Mouse (Mus musculus) lung, embryonic 16.5 days (tissue): Measurements from ENCODE around the gene Gm45521. TPM values are rescaled to one million over a fixed set of nuclear protein-coding genes. Genes with fewer than 3 reads are reported as not detected.

Source experiments
- polyA plus RNA-seq: library from polyadenylated mRNA; unstranded; fragments of >200 nt; fragmentation: Nextera tagmentation; extraction: Ambion mirVana; gene quantifications from 2 replicates; pipeline ENCODE4 v1.2.1, GENCODE M21; 2015

Gm45521 gene
- polyA plus RNA-seq, 1 experiment from 2014 or later = not detected

Other genes starting within 250 kb of the Gm45521 start
- not detected in 2 replicates for gene Gm26661, start 165.7 kb upstream of the Gm45521 start, polyA plus RNA-seq
- 15.2 and 16.0 TPM in 2 replicates for gene Flnb, start 139.3 kb upstream of the Gm45521 start, polyA plus RNA-seq
- 0.18 and 0.28 TPM in 2 replicates for gene Dnase1l3, start 37.3 kb downstream of the Gm45521 start, polyA plus RNA-seq
- 12.5 and 14.5 TPM in 2 replicates for gene Abhd6, start 45.6 kb downstream of the Gm45521 start, polyA plus RNA-seq
- 44.5 and 47.6 TPM in 2 replicates for gene Rpp14, start 123.1 kb downstream of the Gm45521 start, polyA plus RNA-seq
- gene Pxk, start 140.9 kb downstream of the Gm45521 start, polyA plus RNA-seq = 41.5 and 42.7 TPM in 2 replicates
- gene Pdhb, start 215.7 kb downstream of the Gm45521 start, polyA plus RNA-seq = 178 and 188 TPM in 2 replicates